Mouse (Mus musculus) liver, embryonic 14.5 days (tissue): ENCODE measurements around the gene Calr. TPM values are rescaled to one million over a fixed set of nuclear protein-coding genes. Genes with fewer than 3 reads are reported as not detected.
A peak's percentile ranks its signal among the peaks of the same experiment; 100 is the strongest.

Experiments
- ATAC-seq: fragments of 200-750 bp; cut with Nextera tagmentation; 2 replicates; pipeline ENCODE4 v1.8.0; 2017; ENCODE audit warnings: moderate number of reproducible peaks, mild to moderate bottlenecking, moderate library complexity; ENCODE audit not compliant: insufficient read depth
- DNase-seq, 3 experiments: peaks; one replicate each; pipeline ENCODE4 v3.0.0-alpha.2; 2012 to 2013; ENCODE audit warnings: low read depth in 3 of 3, low spot score in 3 of 3
- H3K27ac ChIP-seq: fragments of 300-500 bp; sonication (generic); 2 replicates; pipeline ENCODE4 v1.5.1; 2014; ENCODE audit warnings: moderate library complexity, mild to moderate bottlenecking, control low read depth, inconsistent platforms
- H3K27me3 ChIP-seq: fragments of 300-500 bp; sonication (generic); 2 replicates; pipeline ENCODE4 v1.6.1; 2014; ENCODE audit warnings: mild to moderate bottlenecking, low read length, moderate library complexity; ENCODE audit not compliant: control insufficient read depth, insufficient read depth
- H3K36me3 ChIP-seq: fragments of 300-500 bp; sonication (generic); replicated peaks from 2 replicates; pipeline ENCODE4 v1.6.1; 2014; ENCODE audit warnings: low read depth; ENCODE audit not compliant: control insufficient read depth, insufficient read depth
- H3K4me1 ChIP-seq, 2 experiments: fragments of 200-500 bp in 1 of 2; fragments of 300-500 bp in 1 of 2; sonication (generic) in 1 of 2; replicated peaks; 2 replicates each; pipeline ENCODE4 v1.6.1; 2012 to 2014; ENCODE audit warnings: antibody characterized with exemption in 1 of 2, inconsistent platforms in 1 of 2, low read length in 1 of 2; ENCODE audit not compliant: control insufficient read depth in 2 of 2, insufficient read depth in 2 of 2
- H3K4me2 ChIP-seq: fragments of 300-500 bp; sonication (generic); 2 replicates; pipeline ENCODE4 v1.6.1; 2014; ENCODE audit warnings: low read depth, mild to moderate bottlenecking, control low read depth, moderate library complexity
- H3K4me3 ChIP-seq, 2 experiments: fragments of 200-500 bp in 1 of 2; fragments of 300-500 bp in 1 of 2; sonication (generic) in 1 of 2; 2 replicates each; pipeline ENCODE4 v1.5.1; 2012 to 2014; ENCODE audit warnings: low read depth in 2 of 2, low read length in 2 of 2, mild to moderate bottlenecking in 2 of 2, control low read depth in 1 of 2, inconsistent platforms in 1 of 2, moderate library complexity in 1 of 2; ENCODE audit not compliant: insufficient read depth in 1 of 2
- H3K9ac ChIP-seq: fragments of 300-500 bp; sonication (generic); replicated peaks from 2 replicates; pipeline ENCODE4 v1.6.1; 2014; ENCODE audit warnings: mild to moderate bottlenecking, control low read depth, moderate library complexity
- H3K9me3 ChIP-seq: fragments of 300-500 bp; sonication (generic); 2 replicates; pipeline ENCODE4 v1.6.1; 2016; ENCODE audit warnings: low read length, mixed read lengths; ENCODE audit not compliant: control insufficient read depth
- CTCF ChIP-seq: IDR thresholded peaks from 2 replicates; pipeline ENCODE4 v1.5.1; 2016; ENCODE audit warnings: antibody characterized with exemption, low read depth, control low read depth
- EP300 ChIP-seq: IDR thresholded peaks from 2 replicates; pipeline ENCODE4 v1.6.1; 2016; ENCODE audit warnings: antibody characterized with exemption, low read depth
- WGBS: fragments of 180-500 bp; shearing (Covaris S2); extraction: QIAGEN DNeasy Blood & Tissue Kit; methylation state at CpG from one replicate; pipeline ENCODE4 v1.1.7; 2014; ENCODE audit not compliant: insufficient replicate concordance; 5-methylcytosine and 5-hydroxymethylcytosine counted together
- polyA plus RNA-seq, 2 experiments: library from polyadenylated mRNA; depleted of rRNA in 1 of 2; stranded (reverse) in 1 of 2; unstranded in 1 of 2; fragments of >200 nt; fragmentation: Nextera tagmentation in 1 of 2; extraction: Ambion mirVana in 1 of 2; gene quantifications; 2 replicates each; pipeline versions ENCODE4 v1.2.1 to v1.2.3; 2012 to 2014

The Calr gene
- polyA plus RNA-seq, 2 experiments, result 262 to 348 TPM

GRCm38 (mm10) chr8:84874339-84874738 lies 27.6 kb upstream of the Calr start:
- WGBS, result 50% methylated on average over 3 of the region's 3 CpGs
- Histone ChIP-seq H3K36me3 (peaks cover 2% of the 10 kb centered on the region; the same call in 1 of the 2 replicates), H3K27ac (peak overlapping the region; percentile 46), H3K9me3 (no peaks in the 10 kb centered on the region), H3K27me3 (no peaks in the 10 kb centered on the region), H3K4me2 (peak overlapping the region; percentile 100; the same call in 1 of the 2 replicates), H3K4me3 (no peak overlapping the region), H3K9ac (no peak overlapping the region), H3K4me1 (peaks cover 24 to 28% of the 10 kb centered on the region in 2 experiments)
- ATAC-seq, result no peak
- no peak for DNase-seq
- TF ChIP-seq EP300, result no peak
- 0 out of 2 replicates have a peak, but pooled peaks have one; percentile 17 for TF ChIP-seq CTCF

DNA sequence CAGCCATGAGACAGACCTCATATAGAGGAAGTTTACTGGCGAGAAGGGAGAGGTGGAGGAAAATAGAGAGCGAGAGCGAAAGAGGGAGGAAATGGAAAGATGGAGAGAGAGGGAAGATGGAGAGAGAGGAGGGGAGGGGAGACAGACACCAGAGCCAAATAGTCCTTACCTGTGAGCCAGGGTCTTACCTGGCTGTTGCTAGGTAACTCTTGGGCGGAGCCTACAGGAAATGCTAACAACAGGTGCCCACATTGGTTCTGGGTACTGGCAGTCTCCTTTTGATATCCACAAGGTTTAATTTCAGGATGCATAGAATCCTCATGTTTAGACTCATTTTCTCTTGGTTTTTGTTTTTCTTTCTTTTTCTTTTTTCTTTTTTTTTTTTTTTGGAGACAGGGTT lies 26.3 kb upstream of the Calr start:
- peak overlapping the region; percentile 34 to 69; a peak in 3 of 4 replicates for H3K4me3 ChIP-seq
- ATAC-seq, result no peak
- H3K36me3 ChIP-seq, result peaks cover 13% of the 10 kb centered on the region
- TF ChIP-seq EP300 (no peak), CTCF (no peak)
- H3K27ac ChIP-seq, result no peak overlapping the region
- H3K9ac ChIP-seq, result peak overlapping the region; percentile 78; the same call in 1 of the 2 replicates
- peak overlapping the region; percentile 100 for H3K4me2 ChIP-seq
- H3K27me3 ChIP-seq, result no peaks in the 10 kb centered on the region
- 71% methylated on average over 4 of the region's 4 CpGs for WGBS
- DNase-seq, result no peak
- peaks cover 22 to 25% of the 10 kb centered on the region in 2 experiments for H3K4me1 ChIP-seq
- H3K9me3 ChIP-seq, result no peaks in the 10 kb centered on the region

- H3K4me3 ChIP-seq, result peak overlapping the region; percentile 34 to 69
- DNase-seq, result no peak
- peak overlapping the region; percentile 81 for H3K27ac ChIP-seq
- H3K9me3 ChIP-seq, result no peaks in the 10 kb centered on the region
- H3K9ac ChIP-seq, result peak overlapping the region; percentile 78
- peak overlapping the region; percentile 100 for H3K4me2 ChIP-seq
- ATAC-seq, result peak; percentile 63
- WGBS, result 3% methylated on average over 52 of the region's 54 CpGs
- TF ChIP-seq EP300 (no peak), CTCF (no peak)
- H3K27me3 ChIP-seq, result no peaks in the 10 kb centered on the region
- H3K36me3 ChIP-seq, result peaks cover 18% of the 10 kb centered on the region
- peaks cover 19 to 25% of the 10 kb centered on the region in 2 experiments for H3K4me1 ChIP-seq
Measured at GRCm38 (mm10) chr8:84872309-84872965, 25.7 kb upstream of the Calr start.

DNA sequence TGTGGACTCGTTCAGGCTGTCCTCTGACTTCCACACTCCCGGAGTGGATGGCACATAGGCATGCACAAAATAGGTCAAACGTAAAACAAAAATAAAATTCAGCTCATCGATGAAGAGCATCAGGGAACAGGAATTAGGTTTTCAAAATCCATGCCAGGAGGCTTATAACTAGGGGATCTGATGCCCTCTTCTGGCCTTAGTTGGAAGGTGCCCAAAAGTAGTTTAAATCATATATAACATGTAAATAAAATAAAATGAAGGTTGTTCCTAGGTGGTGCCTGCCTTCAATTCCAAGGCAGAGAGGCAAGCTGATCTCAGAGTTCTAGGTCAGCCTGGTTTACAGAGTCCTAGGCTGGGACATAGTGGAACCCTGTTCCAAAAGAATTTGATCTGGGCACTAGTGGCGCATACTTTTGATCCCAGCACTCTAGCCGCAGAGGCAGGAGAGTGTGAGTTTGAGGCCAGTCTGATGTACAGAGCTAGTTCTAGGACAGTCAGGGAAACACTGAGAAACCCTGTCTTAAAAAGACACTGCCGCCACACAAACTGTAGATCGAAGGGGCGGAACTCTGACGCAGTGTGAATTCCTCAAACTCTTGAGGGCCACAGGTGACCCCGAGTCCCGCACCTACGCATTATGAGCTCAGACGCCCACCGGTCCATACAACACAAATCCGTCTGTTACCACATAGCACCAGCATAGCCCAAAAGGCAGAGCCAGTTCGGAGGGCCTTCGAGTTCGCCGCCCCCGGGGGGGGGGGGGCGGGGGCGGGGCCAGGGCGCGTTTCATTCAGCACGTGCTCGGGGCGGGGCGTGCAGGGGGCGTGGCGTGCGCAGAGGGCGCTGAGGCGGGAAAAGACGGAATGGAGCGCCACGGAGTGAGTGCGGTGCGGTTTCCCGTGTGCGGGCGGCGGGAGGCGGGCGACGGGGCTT lies 24.9 kb upstream of the Calr start, which contains the start of gene Syce2:
TSS of gene Syce2 (plus strand) at position 736 of the 933 bp plus-strand sequence.
- Histone ChIP-seq H3K4me1 (peaks cover 17 to 25% of the 10 kb centered on the region in 2 experiments), H3K9me3 (no peaks in the 10 kb centered on the region), H3K36me3 (peaks cover 24% of the 10 kb centered on the region), H3K27me3 (no peaks in the 10 kb centered on the region), H3K4me2 (peak within 1 kb of the TSS; percentile 100), H3K27ac (peak within 1 kb of the TSS; percentile 81), H3K4me3 (peak within 1 kb of the TSS; percentile 55 to 69), H3K9ac (peak within 1 kb of the TSS; percentile 78)
- DNase-seq (peak; percentile 67 to 68 (median 68)), ATAC-seq (peak; percentile 77)
- 7% methylated on average over 45 of the region's 46 CpGs for WGBS
- TF ChIP-seq EP300 (no peak), CTCF (peak; percentile 73)
